Mouse (Mus musculus): ENCODE measurements around the gene Slc35f2. TPM values are rescaled to one million over a fixed set of nuclear protein-coding genes. Genes with fewer than 3 reads are reported as not detected.

Gene Slc35f2
- polyA plus RNA-seq (2012; rRNA removed): 6.0 and 7.1 TPM in 2 replicates

DNA sequence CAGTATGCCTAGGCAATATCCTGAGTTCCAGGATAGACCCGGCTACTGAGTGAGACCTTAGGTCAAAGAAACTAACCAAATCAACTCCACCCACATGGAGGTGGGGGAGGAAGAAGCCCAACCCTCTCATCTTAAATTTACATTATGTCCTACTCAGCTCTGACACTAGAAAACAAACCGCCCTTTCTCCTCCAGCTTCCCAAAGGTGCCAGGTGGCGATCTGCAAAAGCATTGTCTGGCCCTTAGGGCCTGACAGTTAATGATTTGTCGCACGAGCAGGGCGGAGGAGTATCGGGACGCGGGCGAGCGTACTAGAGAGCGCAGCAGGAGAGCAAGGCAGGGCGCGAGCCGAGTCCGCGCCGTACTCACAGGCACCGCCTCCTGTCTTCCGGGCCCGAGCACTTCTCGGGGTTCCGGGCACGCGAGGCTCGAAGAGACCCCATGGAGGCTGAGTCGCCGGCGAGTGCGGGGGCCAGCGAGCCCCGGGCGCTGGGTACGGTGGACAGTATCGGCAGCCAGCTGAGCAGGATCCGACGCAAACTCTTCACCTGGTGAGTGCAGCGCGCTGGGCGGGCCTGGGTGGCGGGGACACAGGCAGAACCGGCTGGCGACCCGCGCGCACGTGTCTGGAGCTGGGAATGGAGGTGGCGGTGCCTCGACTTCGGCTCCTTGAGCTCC, at the start of gene Slc35f2:
TSS of gene Slc35f2 (plus strand) at position 195 of the 678 bp plus-strand sequence.
- peak in 1 of 2 experiments; percentile 15 for DNase-seq (ENCODE audit: extremely low spot score in 1 of 2, low spot score in 1 of 2)

DNA sequence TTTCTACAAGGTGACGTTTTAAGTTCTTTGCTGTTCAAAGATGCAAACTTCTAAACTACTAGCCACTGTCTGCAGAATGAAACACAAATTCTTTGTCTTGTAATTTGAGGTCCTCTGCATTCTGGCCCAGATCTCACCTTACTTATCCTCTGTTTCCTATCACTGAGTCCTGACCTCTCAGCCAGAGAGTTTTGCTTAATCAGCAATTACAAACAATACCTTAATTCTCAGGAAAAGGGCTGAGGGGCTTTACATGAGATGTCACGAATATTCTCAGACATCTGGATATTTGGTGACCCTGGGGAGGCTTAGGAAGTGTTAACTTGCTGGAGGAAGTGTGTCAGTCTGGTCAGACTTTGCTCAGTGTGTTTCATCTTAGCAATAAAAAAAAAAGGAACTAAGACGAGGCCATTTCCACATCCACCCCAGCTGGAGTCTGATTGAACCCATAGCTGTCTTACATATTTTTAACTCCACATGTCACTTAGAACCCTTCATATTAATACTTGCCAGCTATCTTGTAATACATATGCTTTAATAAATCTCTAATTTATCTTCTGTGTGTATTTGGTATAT, 30.4 kb upstream of the Slc35f2 start:
- no peak for DNase-seq (ENCODE audit: extremely low spot score in 1 of 2, low spot score in 1 of 2)

DNA sequence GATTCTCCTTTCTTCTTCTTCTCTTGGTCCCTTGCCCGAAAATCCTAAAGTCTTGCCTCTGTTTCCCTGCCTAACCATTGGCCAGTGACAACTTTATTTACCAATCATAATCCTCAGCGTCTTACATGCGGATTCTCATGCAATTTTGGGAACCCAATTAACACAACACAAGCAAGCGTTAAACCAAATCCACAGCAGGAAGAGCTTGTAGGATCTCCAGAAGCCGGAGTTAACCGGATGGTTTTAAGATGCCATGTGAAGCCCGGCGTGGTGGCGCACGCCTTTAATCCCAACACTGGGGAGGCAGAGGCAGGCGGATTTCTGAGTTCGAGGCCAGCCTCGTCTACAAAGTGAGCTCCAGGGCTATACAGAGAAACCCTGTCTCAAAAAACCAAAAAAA, 20.9 kb upstream of the Slc35f2 start:
- no peak for DNase-seq (ENCODE audit: extremely low spot score in 1 of 2, low spot score in 1 of 2)

DNA sequence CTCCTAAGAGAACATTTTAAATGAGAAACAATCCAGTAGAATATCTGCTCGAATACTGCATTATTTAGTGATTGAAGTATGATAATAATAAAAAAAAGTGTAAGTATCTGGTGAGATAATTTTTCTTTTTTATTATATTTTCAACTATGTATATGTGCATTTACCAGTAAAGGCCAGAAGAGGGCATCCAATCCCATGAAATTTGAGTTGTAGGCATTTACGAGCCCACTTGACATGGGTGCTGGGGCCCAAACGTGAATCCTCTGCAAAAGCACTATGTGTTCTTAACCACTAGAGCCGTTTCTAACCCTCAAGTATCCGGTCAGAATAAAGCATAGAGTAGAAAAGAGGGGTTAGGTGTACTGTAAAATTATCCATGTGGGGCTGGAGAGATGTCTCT, 20.4 kb upstream of the Slc35f2 start:
- peak in 1 of 2 experiments; percentile 4 for DNase-seq (ENCODE audit: extremely low spot score in 1 of 2, low spot score in 1 of 2)

DNA sequence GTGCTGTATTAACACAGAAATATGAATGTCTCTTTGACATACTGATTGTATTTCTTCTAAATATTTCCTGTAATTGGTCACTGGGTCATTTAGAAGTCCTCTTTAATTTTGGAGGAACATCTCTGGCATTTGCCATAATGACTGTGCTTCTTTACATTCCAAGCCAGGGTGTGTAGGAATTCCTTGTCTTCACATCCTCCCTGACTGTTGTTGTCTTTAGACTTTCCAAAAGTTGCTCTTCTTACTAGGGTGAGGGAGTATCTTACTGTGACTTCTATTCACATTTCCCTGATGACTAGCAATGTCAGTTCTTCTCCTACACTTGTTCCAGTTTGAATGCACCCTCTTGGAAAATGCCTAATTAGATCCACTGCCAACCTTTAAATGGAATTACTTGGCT, 16.5 kb upstream of the Slc35f2 start:
- no peak for DNase-seq (ENCODE audit: extremely low spot score in 1 of 2, low spot score in 1 of 2)

DNA sequence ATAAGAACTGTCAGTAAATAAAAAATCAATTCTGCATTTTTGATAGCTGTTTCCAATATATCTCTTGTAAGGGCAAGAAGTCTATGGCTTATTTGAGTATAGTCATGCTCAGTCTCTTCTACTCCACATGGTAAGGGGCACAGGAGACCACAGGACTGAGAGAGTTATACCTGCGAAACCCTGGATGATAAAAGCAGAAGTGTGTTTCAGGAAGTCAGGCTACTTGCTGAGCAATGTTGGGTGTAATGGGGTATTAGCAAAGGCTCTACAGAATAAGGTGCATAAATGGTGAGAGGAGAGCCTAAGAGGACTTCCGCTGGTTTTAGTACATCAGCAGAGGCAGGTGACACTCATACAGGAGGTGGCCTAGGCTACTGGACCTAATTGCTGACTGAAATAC, 13.2 kb upstream of the Slc35f2 start:
- DNase-seq (ENCODE audit: extremely low spot score in 1 of 2, low spot score in 1 of 2): no peak

DNA sequence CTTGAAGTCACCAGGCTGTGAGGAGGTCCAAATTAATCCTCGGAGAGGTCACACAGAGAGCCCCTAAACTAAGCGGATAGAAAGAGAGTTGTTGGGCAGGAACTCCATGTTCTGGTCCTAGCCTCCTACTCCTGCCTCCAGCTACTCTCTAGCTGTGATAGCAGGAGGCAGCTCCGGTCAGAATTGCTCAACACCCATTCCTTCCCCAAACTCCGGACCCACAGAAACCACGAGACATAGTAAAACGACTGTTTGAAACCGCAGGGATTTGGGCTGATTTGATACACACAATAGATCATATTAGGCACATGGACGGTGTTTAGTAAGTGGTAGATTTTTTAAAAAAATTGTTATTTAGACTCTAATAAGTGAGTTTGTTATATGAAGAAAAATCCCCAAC, 6.6 kb upstream of the Slc35f2 start:
- DNase-seq (ENCODE audit: extremely low spot score in 1 of 2, low spot score in 1 of 2): no peak

DNA sequence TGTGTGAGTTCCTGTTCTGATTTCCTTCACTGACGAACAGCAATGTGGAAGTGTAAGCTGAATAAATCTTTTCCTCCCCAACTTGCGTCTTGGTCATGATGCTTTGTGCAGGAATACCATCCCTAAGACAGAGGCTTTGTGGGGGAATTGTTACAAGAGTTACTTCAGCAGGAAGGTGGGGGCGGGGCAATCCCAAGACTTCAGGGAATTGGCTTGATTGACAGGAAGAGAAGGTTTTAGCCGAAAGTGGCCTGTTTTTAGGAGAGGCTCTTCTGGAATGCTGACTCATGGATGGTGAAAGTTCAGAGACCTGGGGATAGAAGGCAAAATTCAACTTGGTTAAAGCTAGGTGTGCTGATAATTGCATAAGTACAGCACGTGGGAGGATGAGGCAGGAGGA, 2.9 kb upstream of the Slc35f2 start:
- DNase-seq (ENCODE audit: extremely low spot score in 1 of 2, low spot score in 1 of 2): no peak

DNA sequence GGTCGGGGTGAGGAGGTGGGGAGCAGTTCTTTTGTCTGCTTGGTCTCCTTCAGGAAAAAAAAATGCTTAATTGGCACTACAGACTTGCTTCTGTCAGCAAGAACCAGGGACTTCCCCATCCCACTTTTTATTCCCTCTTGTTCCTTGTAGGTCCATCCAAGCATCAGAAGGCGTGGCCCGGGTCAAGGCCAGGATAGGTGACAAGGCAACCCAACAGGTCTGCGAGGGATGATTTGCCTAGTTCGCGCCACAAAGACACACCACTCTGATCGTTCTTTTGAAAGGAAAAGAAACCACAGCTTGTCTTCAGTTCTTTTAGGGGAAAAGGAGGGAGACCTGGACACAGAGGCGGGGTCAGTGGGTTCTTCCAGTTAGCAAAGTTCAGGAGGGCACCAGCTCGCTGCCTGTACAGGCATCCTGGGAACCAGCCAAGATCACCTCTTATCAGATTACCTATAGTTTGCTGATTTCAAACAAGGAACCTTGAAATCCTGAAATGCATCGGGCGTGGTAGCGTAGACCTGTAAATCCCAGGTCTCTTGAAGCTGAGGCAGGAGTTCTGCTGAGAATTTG, 481 bp upstream of the Slc35f2 start:
- DNase-seq (ENCODE audit: extremely low spot score in 1 of 2, low spot score in 1 of 2): peak in 1 of 2 experiments; percentile 1

DNA sequence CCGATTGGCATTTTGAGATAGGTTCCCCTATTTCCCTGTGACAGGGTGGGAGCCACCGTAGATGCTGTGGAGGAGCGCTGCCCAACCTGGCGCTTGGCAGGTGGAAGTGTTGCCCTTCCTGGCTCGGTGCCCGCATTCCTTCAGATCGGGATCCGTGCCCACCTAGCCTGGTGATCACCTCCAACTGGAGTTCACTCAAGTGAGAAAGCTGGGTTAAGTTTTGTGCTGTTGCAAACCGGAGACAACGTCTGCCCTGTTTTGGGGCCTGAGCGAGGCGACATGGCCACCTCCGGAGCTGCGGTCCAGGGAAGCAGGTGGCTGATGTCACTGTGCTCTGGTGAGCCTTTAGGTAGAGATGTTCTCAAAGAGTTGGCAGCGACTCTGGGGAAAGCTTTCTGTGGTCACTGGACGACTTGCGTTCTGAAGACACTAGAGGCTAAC, 803 bp downstream of the Slc35f2 start:
- DNase-seq (ENCODE audit: extremely low spot score in 1 of 2, low spot score in 1 of 2): peak in 1 of 2 experiments; percentile 1

DNA sequence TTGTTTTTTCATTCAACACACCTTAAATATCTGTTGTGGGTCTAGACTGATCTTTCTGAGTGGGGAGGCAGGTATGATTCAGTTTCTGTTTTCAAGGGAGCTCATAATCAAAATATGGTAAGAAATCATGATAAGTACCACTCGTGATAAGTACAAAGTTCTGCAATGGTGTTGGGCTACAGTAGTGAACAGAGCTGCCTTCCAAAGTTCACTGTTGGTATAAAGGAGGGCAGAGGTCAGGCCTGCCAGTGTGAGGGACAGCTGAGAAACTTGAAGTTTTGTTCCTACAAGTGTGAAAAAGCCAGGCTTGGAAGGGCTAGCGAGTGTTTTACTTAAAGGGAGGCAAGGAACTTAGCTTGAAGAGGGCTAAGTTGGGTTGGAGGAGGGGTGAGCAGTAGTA, 4.2 kb downstream of the Slc35f2 start:
- DNase-seq (ENCODE audit: extremely low spot score in 1 of 2, low spot score in 1 of 2): no peak

DNA sequence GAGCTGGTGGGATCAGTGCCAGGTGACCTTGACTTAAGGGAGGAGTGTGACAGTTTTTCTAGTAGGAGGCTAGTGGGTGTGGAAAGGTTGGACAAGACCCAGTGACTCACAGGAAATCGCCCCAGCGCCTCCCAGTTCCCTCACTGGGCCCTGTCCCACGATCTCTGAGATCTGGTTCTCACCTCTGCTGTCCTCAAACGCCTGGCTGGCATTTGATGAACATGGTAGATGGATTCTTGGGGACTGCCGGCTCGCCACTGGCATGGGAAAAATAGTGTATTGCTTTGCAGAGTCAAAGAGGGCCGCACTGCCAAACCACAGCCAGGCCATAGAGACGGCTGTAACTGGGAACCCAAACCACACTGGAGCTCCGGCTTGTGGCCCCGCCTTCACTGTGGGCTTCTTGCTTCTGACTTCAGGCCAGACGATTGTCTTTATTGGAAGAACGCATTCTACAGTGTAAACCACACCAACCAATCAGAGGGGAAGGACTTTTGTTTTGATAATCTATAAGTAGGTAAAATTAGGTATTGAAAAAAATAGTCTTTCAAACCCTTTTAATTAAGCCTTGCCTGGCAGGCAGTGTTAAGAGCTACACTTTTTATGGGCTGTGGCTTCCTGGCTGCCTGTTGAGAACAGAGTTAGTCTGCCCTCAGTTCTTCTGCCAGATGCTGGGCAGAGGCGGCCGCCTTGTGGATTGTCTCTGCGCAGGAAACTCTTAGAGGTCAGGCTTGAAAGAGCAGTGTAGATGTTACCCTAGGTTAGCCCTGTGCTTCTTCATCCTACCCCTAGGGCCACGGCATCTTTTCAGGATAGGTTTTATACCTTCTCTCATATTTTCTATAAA, 15.4 kb downstream of the Slc35f2 start:
- DNase-seq (ENCODE audit: extremely low spot score in 1 of 2, low spot score in 1 of 2): no peak

DNA sequence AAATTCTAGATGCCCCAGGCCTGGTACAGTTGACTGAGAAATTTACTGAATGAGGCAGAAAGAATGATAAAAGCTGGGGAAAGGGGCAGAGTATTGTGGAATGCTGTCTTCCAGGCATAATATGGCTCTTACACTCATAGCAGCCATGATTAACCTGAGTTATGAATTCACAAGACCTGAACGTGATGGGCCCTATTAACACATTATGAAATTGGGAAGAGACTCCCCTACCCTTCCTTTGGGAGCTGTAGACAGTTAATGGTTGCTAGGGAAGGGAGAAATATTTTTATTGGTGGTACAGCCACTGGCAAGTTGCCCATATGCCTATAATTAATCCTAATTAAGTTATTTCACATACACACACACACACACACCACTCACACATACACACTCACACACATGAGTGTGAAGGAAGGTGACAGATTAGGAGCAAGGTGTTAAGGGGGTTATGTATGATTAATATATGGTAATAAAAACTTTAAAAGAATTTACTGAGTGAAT, 22.5 kb downstream of the Slc35f2 start:
- no peak for DNase-seq (ENCODE audit: extremely low spot score in 1 of 2, low spot score in 1 of 2)

DNA sequence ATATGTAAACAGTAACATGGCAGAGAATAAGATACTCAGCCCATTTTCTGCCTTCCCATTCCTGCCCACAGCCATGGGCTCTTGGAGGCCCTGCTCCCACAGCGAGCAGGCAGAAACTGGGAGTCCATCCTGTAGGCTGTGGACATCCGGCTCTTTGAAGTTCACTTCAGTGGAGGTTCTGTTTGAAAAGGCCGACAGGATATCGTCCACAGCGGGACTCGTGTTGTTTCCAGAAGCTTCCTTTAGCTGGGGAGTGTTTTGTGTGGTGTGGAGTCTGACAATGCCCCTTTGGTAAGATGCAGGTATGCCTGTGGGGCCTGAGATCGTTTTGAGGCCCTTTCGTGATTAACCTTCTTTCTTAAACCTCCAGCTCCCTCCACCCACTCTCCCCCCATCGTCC, 23.2 kb downstream of the Slc35f2 start:
- DNase-seq (ENCODE audit: extremely low spot score in 1 of 2, low spot score in 1 of 2): no peak

DNA sequence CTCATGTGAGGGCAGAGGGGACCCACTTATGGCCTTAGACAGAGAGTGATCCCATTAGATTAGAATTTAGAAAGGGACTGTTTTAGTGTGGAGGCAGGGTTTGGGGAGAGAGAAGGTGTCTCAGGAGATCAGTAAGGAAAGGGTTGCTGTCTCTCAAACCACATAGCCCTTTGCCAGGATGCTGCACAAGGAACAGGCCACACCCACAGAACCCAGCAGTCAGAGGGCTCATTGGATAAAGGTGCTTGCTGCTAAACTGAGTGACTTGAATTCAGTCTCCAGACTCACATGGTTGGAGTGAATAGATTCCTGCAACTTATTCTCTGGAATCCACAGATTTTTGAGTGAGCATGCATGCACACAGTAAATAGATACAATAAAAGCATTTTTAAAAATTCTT, 24.0 kb downstream of the Slc35f2 start:
- no peak for DNase-seq (ENCODE audit: extremely low spot score in 1 of 2, low spot score in 1 of 2)

DNA sequence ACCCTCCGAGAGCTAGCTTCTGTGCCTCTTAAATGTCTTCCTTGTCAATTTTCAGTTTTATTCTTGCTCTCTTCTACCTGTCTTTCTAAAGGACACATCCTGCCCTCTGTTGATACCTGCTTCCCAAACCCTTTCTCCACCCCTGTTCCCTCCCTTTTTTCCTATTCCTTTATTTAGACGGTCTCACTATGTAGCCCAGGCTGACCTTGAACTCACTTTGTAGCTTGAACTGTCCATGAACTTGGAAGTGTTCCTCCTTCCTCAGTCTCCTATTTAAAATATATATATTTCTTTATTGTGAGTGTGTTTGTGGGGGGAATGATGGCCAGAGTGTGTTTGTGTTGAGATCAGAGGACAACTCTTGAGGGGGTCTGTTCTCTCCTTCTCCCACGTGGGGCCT, 25.0 kb downstream of the Slc35f2 start:
- no peak for DNase-seq (ENCODE audit: extremely low spot score in 1 of 2, low spot score in 1 of 2)

DNA sequence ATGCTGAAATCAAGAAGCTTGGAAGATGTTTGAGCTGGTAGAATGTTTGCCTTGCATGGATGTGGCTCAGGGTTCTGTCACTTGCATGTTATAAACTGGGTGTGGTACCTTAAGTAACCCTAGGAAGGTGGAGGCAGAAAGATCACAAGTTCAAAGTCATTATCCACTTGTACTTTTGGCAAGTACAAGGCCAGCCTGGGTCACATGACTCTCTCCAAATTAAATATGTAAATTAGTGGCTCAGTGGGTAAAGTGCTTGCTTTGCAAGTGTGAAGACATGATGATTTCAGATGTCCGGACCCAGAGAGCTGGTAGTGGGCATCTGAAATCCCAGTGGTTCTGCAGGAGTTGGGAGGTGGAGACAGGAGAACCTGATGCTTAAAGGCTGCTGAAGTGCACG, 25.8 kb downstream of the Slc35f2 start:
- no peak for DNase-seq (ENCODE audit: extremely low spot score in 1 of 2, low spot score in 1 of 2)

DNA sequence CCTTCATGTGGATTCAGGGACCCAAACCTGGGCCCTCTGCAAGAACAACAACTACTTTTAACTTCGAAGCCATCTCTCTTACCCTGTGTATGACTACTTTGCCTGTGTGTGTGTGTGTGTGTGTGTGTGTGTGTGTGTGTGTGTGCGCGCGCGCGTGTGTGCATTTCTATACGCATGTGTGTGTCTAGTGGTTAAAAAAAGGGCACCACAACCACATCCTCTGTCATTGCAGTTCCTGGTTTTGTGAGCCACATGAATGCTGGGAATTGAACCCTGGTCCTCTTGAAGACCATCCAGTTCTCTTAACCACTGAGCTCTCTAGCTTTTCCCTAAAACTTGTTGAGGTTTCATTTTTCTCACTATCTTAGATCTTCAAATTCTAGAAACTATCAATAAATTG, 31.6 kb downstream of the Slc35f2 start:
- no peak for DNase-seq (ENCODE audit: extremely low spot score in 1 of 2, low spot score in 1 of 2)

DNA sequence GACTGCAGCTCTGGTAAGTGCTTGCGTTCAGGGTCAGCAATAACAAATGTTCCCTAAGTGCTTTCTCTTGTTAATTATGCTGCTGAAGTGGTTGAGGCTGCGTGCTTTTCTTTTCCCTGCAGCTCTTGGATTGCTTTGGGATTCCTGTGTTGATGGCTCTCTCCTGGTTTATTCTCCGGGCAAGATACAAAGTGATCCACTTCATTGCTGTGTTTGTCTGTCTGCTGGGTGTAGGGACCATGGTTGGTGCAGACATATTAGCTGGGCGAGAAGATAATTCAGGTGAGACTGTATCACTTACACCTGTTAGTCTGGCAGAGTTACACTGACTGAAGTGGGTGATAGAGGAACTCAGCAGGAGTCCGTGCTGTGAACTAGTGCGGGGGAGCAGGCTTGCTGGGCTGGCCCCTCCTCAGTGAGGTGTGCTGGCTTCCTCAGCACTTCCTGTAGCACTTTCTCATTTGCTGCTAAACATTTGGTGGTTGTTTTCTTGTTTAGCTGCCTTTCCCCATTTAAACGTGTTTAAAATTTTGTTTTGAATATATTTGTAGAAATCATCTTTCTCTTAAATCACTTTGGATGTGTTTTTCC, 35.3 kb downstream of the Slc35f2 start:
- DNase-seq (ENCODE audit: extremely low spot score in 1 of 2, low spot score in 1 of 2): no peak

DNA sequence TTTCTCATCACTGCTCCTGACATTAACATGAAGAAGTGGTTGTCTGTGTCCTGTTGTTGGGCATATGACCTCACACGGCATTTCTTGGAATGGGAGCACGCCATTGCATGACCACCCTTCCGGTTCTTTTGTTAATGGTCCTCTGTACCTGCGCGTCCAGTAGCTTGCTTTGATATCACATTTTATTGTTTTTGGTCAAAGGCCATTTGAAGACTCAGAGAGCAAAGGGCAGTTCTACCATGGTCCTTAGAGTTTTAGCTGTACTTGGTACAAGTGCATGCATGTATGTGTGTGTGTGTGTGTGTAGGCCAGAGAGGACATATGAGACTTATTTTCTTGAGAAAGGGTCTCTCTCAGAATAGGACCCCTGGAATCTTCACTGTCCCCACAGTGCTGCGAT, 42.1 kb downstream of the Slc35f2 start:
- no peak for DNase-seq (ENCODE audit: extremely low spot score in 1 of 2, low spot score in 1 of 2)

DNA sequence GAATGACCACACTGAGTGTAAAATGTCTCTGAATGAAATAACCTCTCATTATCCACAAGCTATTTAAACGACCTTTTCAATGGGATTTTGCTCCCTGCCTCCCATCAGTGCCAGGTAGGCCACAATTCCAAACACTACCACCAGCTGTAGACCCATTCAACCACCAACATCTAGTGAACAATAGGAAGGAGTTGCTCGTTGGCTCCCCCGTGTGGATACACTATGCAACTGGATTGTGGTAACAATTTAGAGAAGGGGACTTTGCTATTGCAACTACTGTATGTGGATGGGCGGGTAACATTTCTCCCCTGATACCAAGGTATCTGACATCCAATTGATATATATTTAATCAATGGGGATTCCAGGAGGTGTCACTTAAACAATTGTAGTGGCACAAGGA, 47.4 kb downstream of the Slc35f2 start:
- peak in 1 of 2 experiments; percentile 77 for DNase-seq (ENCODE audit: extremely low spot score in 1 of 2, low spot score in 1 of 2)

Data from frontal cortex, adult 2 months (tissue).